Comparison of ENCODE assay signal across 21 mouse cellular contexts in genomic region chr13:49564347-49564746, GRCm38 (mm10). TPM values are rescaled to one million over a fixed set of nuclear protein-coding genes. Genes with fewer than 3 reads are reported as not detected.
DNase-seq lines count a peak whose midpoint lies in the region; ATAC-seq and TF ChIP-seq lines count a peak whose summit lies in the region.
"Had no signal": no experiment of that assay in that cellular context is flagged by ENCODE, and none has a peak within 500 bp of the region (broad histone marks: within the 10 kb centered on the region; RNA-seq: fewer than 3 reads in every experiment).

No protein-coding gene starts in this region.

- H3K27me3 ChIP-seq in hindbrain, postnatal 0 days (ENCODE audit: insufficient read depth, low read length) = no peaks in the 10 kb centered on the region
- H3K27me3 ChIP-seq in hindbrain, embryonic 11.5 days (ENCODE audit: control insufficient read depth, insufficient read depth, low read length) = no peaks in the 10 kb centered on the region
- no peaks in the 10 kb centered on the region for H3K27me3 ChIP-seq in liver, adult 2 months (ENCODE audit: control insufficient read depth, insufficient read depth, low read length)
- no peaks in the 10 kb centered on the region for H3K27me3 ChIP-seq in liver, embryonic 13.5 days
- no peaks in the 10 kb centered on the region for H3K27me3 ChIP-seq in myocyte (ENCODE audit: control insufficient read depth, insufficient read depth, insufficient read length)
- H3K27me3 ChIP-seq: embryonic facial prominence, embryonic 13.5 days; forebrain, embryonic 12.5 days; heart, embryonic 12.5 days; hindbrain, embryonic 12.5 days had no signal

- no peaks in the 10 kb centered on the region for H3K9me3 ChIP-seq in hindbrain, postnatal 0 days (ENCODE audit: low read length)
- H3K9me3 ChIP-seq in hindbrain, embryonic 11.5 days (ENCODE audit: control insufficient read depth, low read length) = no peaks in the 10 kb centered on the region
- no peaks in the 10 kb centered on the region for H3K9me3 ChIP-seq in liver, embryonic 13.5 days (replicated peaks)
- H3K9me3 ChIP-seq: embryonic facial prominence, embryonic 13.5 days; forebrain, embryonic 12.5 days; heart, embryonic 12.5 days; hindbrain, embryonic 12.5 days had no signal

- no peak overlapping the region for H3K4me3 ChIP-seq in hindbrain, postnatal 0 days (ENCODE audit: low read length)
- H3K4me3 ChIP-seq in hindbrain, embryonic 11.5 days (ENCODE audit: low read depth, low read length) = no peak overlapping the region
- H3K4me3 ChIP-seq in liver, adult 2 months (ENCODE audit: insufficient read depth, low read depth, low read length) = no peak overlapping the region
- no peak overlapping the region for H3K4me3 ChIP-seq in liver, embryonic 13.5 days (replicated peaks)
- no peak overlapping the region for H3K4me3 ChIP-seq in myocyte
- H3K4me3 ChIP-seq: embryonic facial prominence, embryonic 13.5 days; forebrain, embryonic 12.5 days; heart, adult 2 months; heart, embryonic 12.5 days; hindbrain, embryonic 12.5 days had no signal

- no peak for ATAC-seq in hindbrain, postnatal 0 days
- ATAC-seq in hindbrain, embryonic 11.5 days (ENCODE audit: low FRiP score) = no peak
- ATAC-seq in liver, embryonic 13.5 days (ENCODE audit: low read depth) = peak; percentile 73; the same call in 1 of the 2 replicates
- ATAC-seq: forebrain, embryonic 16.5 days; hindbrain, embryonic 16.5 days had no signal

- no peak overlapping the region for H3K9ac ChIP-seq in hindbrain, postnatal 0 days (replicated peaks; ENCODE audit: low read length)
- H3K9ac ChIP-seq in hindbrain, embryonic 11.5 days (ENCODE audit: low read depth, low read length) = no peak overlapping the region
- no peak overlapping the region for H3K9ac ChIP-seq in liver, adult 2 months (ENCODE audit: low read depth, low read length)
- H3K9ac ChIP-seq in liver, embryonic 13.5 days = no peak overlapping the region
- H3K9ac ChIP-seq: embryonic facial prominence, embryonic 13.5 days; forebrain, embryonic 12.5 days; heart, embryonic 12.5 days; hindbrain, embryonic 12.5 days had no signal

- no peak for TF ChIP-seq POLR2A in liver, adult 2 months (IDR thresholded peaks at IDR 0.05; ENCODE audit: extremely low read depth, insufficient read depth, low read length)
- no peak for TF ChIP-seq POLR2A in myocyte (IDR thresholded peaks at IDR 0.05; ENCODE audit: insufficient read length, low read depth)

- 91% methylated on average over 1 of the region's 1 CpGs for WGBS in hindbrain, postnatal 0 days
- 81% methylated on average over 1 of the region's 1 CpGs for WGBS in hindbrain, embryonic 11.5 days
- 92% methylated on average over 1 of the region's 1 CpGs for WGBS in liver, adult 2 months
- 51% methylated on average over 1 of the region's 1 CpGs for WGBS in liver, embryonic 13.5 days (ENCODE audit: insufficient replicate concordance)

- no peaks in the 10 kb centered on the region for H3K36me3 ChIP-seq in hindbrain, postnatal 0 days (ENCODE audit: insufficient read depth, low read length)
- no peaks in the 10 kb centered on the region for H3K36me3 ChIP-seq in hindbrain, embryonic 11.5 days (ENCODE audit: control insufficient read depth, insufficient read depth, low read length)
- no peaks in the 10 kb centered on the region for H3K36me3 ChIP-seq in liver, adult 2 months (ENCODE audit: control insufficient read depth, insufficient read depth, low read length)
- no peaks in the 10 kb centered on the region for H3K36me3 ChIP-seq in liver, embryonic 13.5 days
- no peaks in the 10 kb centered on the region for H3K36me3 ChIP-seq in myocyte (ENCODE audit: control insufficient read depth, insufficient read depth)
- H3K36me3 ChIP-seq: embryonic facial prominence, embryonic 13.5 days; forebrain, embryonic 12.5 days; heart, embryonic 12.5 days; hindbrain, embryonic 12.5 days had no signal

- TF ChIP-seq CTCF in hindbrain, postnatal 0 days (IDR thresholded peaks at IDR 0.05; ENCODE audit: low read depth) = no peak
- peak; percentile 17; the same call in 1 of the 2 replicates for TF ChIP-seq CTCF in liver, adult 2 months (IDR thresholded peaks at IDR 0.05; ENCODE audit: low read depth, low read length)

- no peaks in the 10 kb centered on the region for H3K79me2 ChIP-seq in liver, adult 2 months (ENCODE audit: control insufficient read depth, insufficient read depth, low read length)
- no peaks in the 10 kb centered on the region for H3K79me2 ChIP-seq in myocyte (ENCODE audit: control insufficient read depth, insufficient read depth)

- no peak overlapping the region for H3K27ac ChIP-seq in hindbrain, postnatal 0 days
- H3K27ac ChIP-seq in hindbrain, embryonic 11.5 days (ENCODE audit: low read depth, low read length) = no peak overlapping the region
- no peak overlapping the region for H3K27ac ChIP-seq in liver, adult 2 months (replicated peaks; ENCODE audit: insufficient read depth, low read depth, low read length)
- H3K27ac ChIP-seq in liver, embryonic 13.5 days = no peak overlapping the region
- H3K27ac ChIP-seq: embryonic facial prominence, embryonic 13.5 days; forebrain, embryonic 12.5 days; heart, adult 2 months; hindbrain, embryonic 12.5 days had no signal

- no peaks in the 10 kb centered on the region for H3K4me1 ChIP-seq in hindbrain, postnatal 0 days (ENCODE audit: insufficient read depth, low read length)
- H3K4me1 ChIP-seq in hindbrain, embryonic 11.5 days (replicated peaks; ENCODE audit: control insufficient read depth, insufficient read depth, low read length) = no peaks in the 10 kb centered on the region
- no peaks in the 10 kb centered on the region for H3K4me1 ChIP-seq in liver, adult 2 months (ENCODE audit: control insufficient read depth, insufficient read depth, low read length)
- peaks cover 20% of the 10 kb centered on the region for H3K4me1 ChIP-seq in liver, embryonic 13.5 days (replicated peaks)
- H3K4me1 ChIP-seq: embryonic facial prominence, embryonic 13.5 days; forebrain, embryonic 12.5 days; hindbrain, embryonic 12.5 days had no signal

- H3K4me2 ChIP-seq in hindbrain, postnatal 0 days (ENCODE audit: low read depth, low read length) = no peak overlapping the region
- H3K4me2 ChIP-seq in hindbrain, embryonic 11.5 days (replicated peaks; ENCODE audit: low read depth, low read length) = no peak overlapping the region
- no peak overlapping the region for H3K4me2 ChIP-seq in liver, embryonic 13.5 days
- no peak overlapping the region for H3K4me2 ChIP-seq in myocyte (ENCODE audit: low read depth)
- H3K4me2 ChIP-seq: embryonic facial prominence, embryonic 13.5 days; forebrain, embryonic 12.5 days; heart, embryonic 12.5 days; hindbrain, embryonic 12.5 days had no signal

- peak; percentile 1 for DNase-seq in hindbrain, postnatal 0 days (ENCODE audit: low spot score)
- DNase-seq in hindbrain, embryonic 11.5 days (ENCODE audit: low spot score) = no peak
- DNase-seq in liver, adult 2 months (ENCODE audit: extremely low read depth, low read depth, low spot score) = no peak
- DNase-seq in liver (no peak), MN1 (ENCODE audit: low spot score) (no peak)
- DNase-seq in liver, embryonic 13.5 days = no peak
- no peak for DNase-seq in adrenal gland, adult (ENCODE audit: inconsistent age in 2 of 2, low spot score in 1 of 2)
- DNase-seq: adrenal gland, postnatal 14 days; cerebellum, adult 11-12 months; cerebellum, adult 9-10 months; cerebellum, postnatal 25 days; gastrocnemius, postnatal 10 days; heart, adult 2 months; heart, postnatal 36 days had no signal

- H3ac ChIP-seq in myocyte (ENCODE audit: control insufficient read depth, insufficient read length) = no peak overlapping the region

TF ChIP-seq in myocyte, 11 proteins besides CTCF, POLR2A, EP300 and RAD21 (continues in another document):
- TF ChIP-seq E2F4 (IDR thresholded peaks at IDR 0.05; ENCODE audit: insufficient read depth) (no peak), TCF12 (IDR thresholded peaks at IDR 0.05; ENCODE audit: insufficient read depth, poor library complexity, severe bottlenecking) (no peak), MYOD1 (IDR thresholded peaks at IDR 0.05; ENCODE audit: control insufficient read depth in 1 of 3, insufficient read length in 2 of 3, low read depth in 2 of 3) (peak in 2 of 3 experiments; percentile 30 to 50), REST (IDR thresholded peaks at IDR 0.05; ENCODE audit: insufficient read depth, insufficient read length) (no peak)

RNA-seq across cellular contexts. Expression of gene Omd, which starts 17.9 kb away (rescaled TPM):
- total RNA-seq in hindbrain, postnatal 0 days (2014; rRNA removed) = 1.4 and 1.5 TPM in 2 replicates
- polyA plus RNA-seq in hindbrain, postnatal 0 days (2015; fragmentation: Nextera tagmentation; extraction: Ambion mirVana) = 1.4 and 2.0 TPM in 2 replicates
- polyA plus RNA-seq in hindbrain, embryonic 11.5 days (2014; fragmentation: Nextera tagmentation; extraction: Ambion mirVana) = 0.54 and 1.1 TPM in 2 replicates
- total RNA-seq in liver, adult 2 months (2014; rRNA removed) = 0.54 and 0.55 TPM in 2 replicates
- not detected in 2 replicates for polyA plus RNA-seq in liver, adult 2 months (2012; rRNA removed)
- 0.48 and 0.53 TPM in 2 replicates for polyA plus RNA-seq in liver, embryonic 13.5 days (2015; fragmentation: Nextera tagmentation; extraction: Ambion mirVana)
- 0.14 TPM for polyA plus RNA-seq in myocyte (2012; fragmentation: generic; extraction: Trizol)

RNA-seq across cellular contexts. Expression of gene Aspn, which starts 20.1 kb away (rescaled TPM):
- total RNA-seq in hindbrain, postnatal 0 days (2014; rRNA removed) = 0.21 and 0.40 TPM in 2 replicates
- 0.93 and 1.0 TPM in 2 replicates for polyA plus RNA-seq in hindbrain, postnatal 0 days (2015; fragmentation: Nextera tagmentation; extraction: Ambion mirVana)
- 0.10 and 0.26 TPM in 2 replicates for polyA plus RNA-seq in hindbrain, embryonic 11.5 days (2014; fragmentation: Nextera tagmentation; extraction: Ambion mirVana)
- total RNA-seq in liver, adult 2 months (2014; rRNA removed) = 0.13 and 0.65 TPM in 2 replicates
- not detected in 2 replicates for polyA plus RNA-seq in liver, adult 2 months (2012; rRNA removed)
- 0.48 and 0.89 TPM in 2 replicates for polyA plus RNA-seq in liver, embryonic 13.5 days (2015; fragmentation: Nextera tagmentation; extraction: Ambion mirVana)
- 0.37 TPM for polyA plus RNA-seq in myocyte (2012; fragmentation: generic; extraction: Trizol)

RNA-seq across cellular contexts. Expression of gene Ogn, which starts 43.5 kb away (rescaled TPM):
- 6.9 and 9.4 TPM in 2 replicates for total RNA-seq in hindbrain, postnatal 0 days (2014; rRNA removed)
- polyA plus RNA-seq in hindbrain, postnatal 0 days (2015; fragmentation: Nextera tagmentation; extraction: Ambion mirVana) = 14.5 and 14.9 TPM in 2 replicates
- polyA plus RNA-seq in hindbrain, embryonic 11.5 days (2014; fragmentation: Nextera tagmentation; extraction: Ambion mirVana) = 14.1 and 14.6 TPM in 2 replicates
- 1.9 and 2.4 TPM in 2 replicates for total RNA-seq in liver, adult 2 months (2014; rRNA removed)
- polyA plus RNA-seq in liver, adult 2 months (2012; rRNA removed) = 0.23 and 0.47 TPM in 2 replicates
- 2.8 and 3.5 TPM in 2 replicates for polyA plus RNA-seq in liver, embryonic 13.5 days (2015; fragmentation: Nextera tagmentation; extraction: Ambion mirVana)
- 19.5 TPM for polyA plus RNA-seq in myocyte (2012; fragmentation: generic; extraction: Trizol)

RNA-seq across cellular contexts. Expression of gene Ecm2, which starts 59.7 kb away (rescaled TPM):
- 2.6 and 4.6 TPM in 2 replicates for total RNA-seq in hindbrain, postnatal 0 days (2014; rRNA removed)
- 2.9 and 3.0 TPM in 2 replicates for polyA plus RNA-seq in hindbrain, postnatal 0 days (2015; fragmentation: Nextera tagmentation; extraction: Ambion mirVana)
- polyA plus RNA-seq in hindbrain, embryonic 11.5 days (2014; fragmentation: Nextera tagmentation; extraction: Ambion mirVana) = 1.1 and 1.2 TPM in 2 replicates
- total RNA-seq in liver, adult 2 months (2014; rRNA removed) = 0.55 and 0.81 TPM in 2 replicates
- 0.07 and 0.15 TPM in 2 replicates for polyA plus RNA-seq in liver, adult 2 months (2012; rRNA removed)
- polyA plus RNA-seq in liver, embryonic 13.5 days (2015; fragmentation: Nextera tagmentation; extraction: Ambion mirVana) = 0.18 and 0.23 TPM in 2 replicates
- polyA plus RNA-seq in myocyte (2012; fragmentation: generic; extraction: Trizol) = 0.08 TPM
